Mouse (Mus musculus): Measurements from ENCODE around the gene Ccr1l1. TPM values are rescaled to one million over a fixed set of nuclear protein-coding genes. Genes with fewer than 3 reads are reported as not detected.

The Ccr1l1 gene
- 1.7 TPM for polyA plus RNA-seq (2015; fragmentation: Illumina TruSeq; extraction: RNeasy Lipid Tissue Mini Kit (QIAGEN cat#74804); ENCODE audit: insufficient read depth, low replicate concordance)

DNA sequence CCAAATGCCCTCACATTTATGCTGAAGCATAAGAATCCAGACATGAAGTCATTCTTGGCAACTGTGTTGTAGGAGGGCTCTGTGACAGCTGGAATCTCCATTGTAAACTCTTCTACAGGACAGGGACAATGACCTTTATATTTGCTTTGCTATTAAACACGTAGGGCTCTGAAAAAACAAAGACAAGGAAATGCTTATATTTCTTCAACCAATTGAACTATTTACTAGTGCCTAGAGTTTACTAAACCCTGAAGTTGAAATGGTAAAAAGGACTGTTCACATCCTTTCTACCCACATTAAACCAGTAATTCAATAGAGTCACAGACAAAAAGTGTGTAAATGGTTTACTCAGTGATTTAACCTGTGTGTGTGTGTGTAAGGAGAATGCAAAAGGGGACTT, at the start of gene Ccr1l1:
Ccr1l1 (minus strand) TSS at position 101 of the 400 bp plus-strand sequence.

GRCm38 (mm10) chr9:124021672-124022071, 43.5 kb upstream of the Ccr1l1 start, which contains the start of gene Ccr3:
Gene Ccr3 (plus strand): TSS chr9:124021972.

GRCm38 (mm10) chr9:123968290-123968912, 9.8 kb downstream of the Ccr1l1 start, which contains the start of gene Ccr1:
Gene Ccr1 (minus strand): TSS chr9:123968692.

Other genes with a start within 250 kb of the Ccr1l1 start
- gene Cxcr6, start 171.9 kb downstream of the Ccr1l1 start, polyA plus RNA-seq (2015; fragmentation: Illumina TruSeq; extraction: RNeasy Lipid Tissue Mini Kit (QIAGEN cat#74804); ENCODE audit: insufficient read depth, low replicate concordance), result 29.0 TPM
- 17.4 TPM for gene Fyco1, start 126.5 kb downstream of the Ccr1l1 start, polyA plus RNA-seq (2015; fragmentation: Illumina TruSeq; extraction: RNeasy Lipid Tissue Mini Kit (QIAGEN cat#74804); ENCODE audit: insufficient read depth, low replicate concordance)
- gene Xcr1, start 116.4 kb downstream of the Ccr1l1 start, polyA plus RNA-seq (2015; fragmentation: Illumina TruSeq; extraction: RNeasy Lipid Tissue Mini Kit (QIAGEN cat#74804); ENCODE audit: insufficient read depth, low replicate concordance), result 19.5 TPM
- 15.1 TPM for gene Ccr1, start 9.7 kb downstream of the Ccr1l1 start, polyA plus RNA-seq (2015; fragmentation: Illumina TruSeq; extraction: RNeasy Lipid Tissue Mini Kit (QIAGEN cat#74804); ENCODE audit: insufficient read depth, low replicate concordance)
- gene Ccr3, start 43.6 kb upstream of the Ccr1l1 start, polyA plus RNA-seq (2015; fragmentation: Illumina TruSeq; extraction: RNeasy Lipid Tissue Mini Kit (QIAGEN cat#74804); ENCODE audit: insufficient read depth, low replicate concordance), result 41.1 TPM
- gene Ccr2, start 123.5 kb upstream of the Ccr1l1 start, polyA plus RNA-seq (2015; fragmentation: Illumina TruSeq; extraction: RNeasy Lipid Tissue Mini Kit (QIAGEN cat#74804); ENCODE audit: insufficient read depth, low replicate concordance), result 51.6 TPM
- 20.6 TPM for gene Ccr5, start 143.1 kb upstream of the Ccr1l1 start, polyA plus RNA-seq (2015; fragmentation: Illumina TruSeq; extraction: RNeasy Lipid Tissue Mini Kit (QIAGEN cat#74804); ENCODE audit: insufficient read depth, low replicate concordance)